Mouse (Mus musculus) cerebellum, postnatal 4 days (tissue): ENCODE measurements at regions not wholly inside any gene's neighbourhood (a gene's known extent, or its start where the extent isn't known, plus 50 kb on each side); places are given as distances from the start of the nearest gene placed in this dataset.

Experiments used
- DNase-seq, 2 experiments: peaks; one replicate each; pipeline ENCODE4 v3.0.0; 2022; ENCODE audit warnings: low spot score in 2 of 2, mixed read lengths in 1 of 2

GRCm38 (mm10) chr16:62470133-62470532 is 316.5 kb downstream of the Nsun3 start:
- no peak for DNase-seq

GRCm38 (mm10) chr16:62469286-62469685 is 317.3 kb downstream of the Nsun3 start:
- DNase-seq = no peak

- peak in 1 of 2 experiments; percentile 28 for DNase-seq
These were observed 317.8 kb downstream of the Nsun3 start for GRCm38 (mm10) chr16:62468846-62469245.

GRCm38 (mm10) chr16:62459949-62460551 is 326.6 kb downstream of the Nsun3 start:
- DNase-seq = no peak

GRCm38 (mm10) chr16:62449735-62450134 is 336.9 kb downstream of the Nsun3 start:
- DNase-seq = no peak

GRCm38 (mm10) chr16:62447380-62447779 is 339.2 kb downstream of the Nsun3 start:
- no peak for DNase-seq

- no peak for DNase-seq
These were observed 345.4 kb downstream of the Nsun3 start for GRCm38 (mm10) chr16:62441197-62441596.

- no peak for DNase-seq
These were observed 353.5 kb downstream of the Nsun3 start for GRCm38 (mm10) chr16:62433125-62433524.

GRCm38 (mm10) chr16:62414485-62414884 is 372.1 kb downstream of the Nsun3 start:
- peak in 1 of 2 experiments; percentile 53 for DNase-seq

GRCm38 (mm10) chr16:62407526-62408165 is 379.0 kb downstream of the Nsun3 start:
- no peak for DNase-seq

GRCm38 (mm10) chr16:62406458-62406857 is 380.2 kb downstream of the Nsun3 start:
- DNase-seq = no peak

GRCm38 (mm10) chr16:62357279-62357678 is 429.3 kb downstream of the Nsun3 start:
- DNase-seq = no peak

- no peak for DNase-seq
These were observed 430.3 kb downstream of the Nsun3 start for GRCm38 (mm10) chr16:62356349-62356748.

- no peak for DNase-seq
These were observed 430.8 kb downstream of the Nsun3 start for GRCm38 (mm10) chr16:62355830-62356270.

GRCm38 (mm10) chr16:62327378-62328036 is 459.1 kb downstream of the Nsun3 start:
- DNase-seq = peak in 1 of 2 experiments; percentile 1

GRCm38 (mm10) chr16:62325534-62326244 is 460.9 kb downstream of the Nsun3 start:
- DNase-seq = no peak

GRCm38 (mm10) chr16:62322809-62323208 is 463.8 kb downstream of the Nsun3 start:
- peak in 1 of 2 experiments; percentile 1 for DNase-seq

- no peak for DNase-seq
These were observed 497.7 kb downstream of the Nsun3 start for GRCm38 (mm10) chr16:62288948-62289347.
